Mouse (Mus musculus) liver, embryonic 14.5 days (tissue): ENCODE data around the gene Agpat2.

Source experiments
- CTCF ChIP-seq: IDR thresholded peaks from 2 replicates; pipeline ENCODE4 v1.5.1; 2016; ENCODE audit warnings: antibody characterized with exemption, low read depth, control low read depth
- EP300 ChIP-seq: IDR thresholded peaks from 2 replicates; pipeline ENCODE4 v1.6.1; 2016; ENCODE audit warnings: antibody characterized with exemption, low read depth

- TF ChIP-seq EP300 (no peak), CTCF (no peak)
Observed at GRCm38 (mm10) chr2:26603159-26603558, 1.1 kb downstream of the Agpat2 start.
